Mouse (Mus musculus): Measurements from ENCODE around the gene Socs5.

- TF ChIP-seq CTCF (IDR thresholded peaks at IDR 0.05; ENCODE audit: low read depth, low read length) (no peak), POLR2A (IDR thresholded peaks at IDR 0.05; ENCODE audit: insufficient read depth, low read length) (no peak)
Observed at GRCm38 (mm10) chr17:87108507-87109292, 1.2 kb downstream of the Socs5 start.

Data from ES-Bruce4 (cell line).